Mouse (Mus musculus) heart, embryonic 15.5 days (tissue): ENCODE data around the gene Eef1akmt1. TPM values are rescaled to one million over a fixed set of nuclear protein-coding genes. Genes with fewer than 3 reads are reported as not detected.

Source experiments
- ATAC-seq: fragments of 200-750 bp; cut with Nextera tagmentation; replicated peaks from 2 replicates; pipeline ENCODE4 v1.8.0; 2017; ENCODE audit warnings: low read depth, moderate TSS enrichment; ENCODE audit not compliant: insufficient number of reproducible peaks, insufficient read depth, low FRiP score
- H3K27ac ChIP-seq: fragments of 300-500 bp; sonication (generic); 2 replicates; pipeline ENCODE4 v1.5.1; 2015; ENCODE audit warnings: mild to moderate bottlenecking, inconsistent platforms
- H3K27me3 ChIP-seq: fragments of 300-500 bp; sonication (generic); 2 replicates; pipeline ENCODE4 v1.6.1; 2015; ENCODE audit warnings: inconsistent platforms
- H3K36me3 ChIP-seq: fragments of 300-500 bp; sonication (generic); 2 replicates; pipeline ENCODE4 v1.6.1; 2015; ENCODE audit warnings: mild to moderate bottlenecking, inconsistent platforms
- H3K4me1 ChIP-seq: fragments of 300-500 bp; sonication (generic); replicated peaks from 2 replicates; pipeline ENCODE4 v1.6.1; 2015; ENCODE audit warnings: inconsistent platforms
- H3K4me2 ChIP-seq: fragments of 300-500 bp; sonication (generic); 2 replicates; pipeline ENCODE4 v1.6.1; 2015; ENCODE audit warnings: inconsistent platforms, mild to moderate bottlenecking, moderate library complexity
- H3K4me3 ChIP-seq: fragments of 300-500 bp; sonication (generic); 2 replicates; pipeline ENCODE4 v1.5.1; 2015; ENCODE audit warnings: mild to moderate bottlenecking, inconsistent platforms
- H3K9ac ChIP-seq: fragments of 300-500 bp; sonication (generic); 2 replicates; pipeline ENCODE4 v1.6.1; 2015; ENCODE audit warnings: mild to moderate bottlenecking, inconsistent platforms
- H3K9me3 ChIP-seq: fragments of 300-500 bp; sonication (generic); replicated peaks from 2 replicates; pipeline ENCODE4 v1.6.1; 2016; ENCODE audit warnings: inconsistent platforms
- WGBS: fragments of 180-500 bp; shearing (Covaris S2); methylation state at CpG from one replicate; pipeline ENCODE4 v1.1.7; 2015; ENCODE audit warnings: mixed read lengths; 5-methylcytosine and 5-hydroxymethylcytosine counted together
- polyA plus RNA-seq: library from polyadenylated mRNA; unstranded; fragments of >200 nt; fragmentation: Nextera tagmentation; extraction: Ambion mirVana; gene quantifications from 2 replicates; pipeline ENCODE4 v1.2.1, GENCODE M21; 2015

Eef1akmt1 gene
- polyA plus RNA-seq, 1 experiment from 2014 or later = 63.3 TPM

DNA sequence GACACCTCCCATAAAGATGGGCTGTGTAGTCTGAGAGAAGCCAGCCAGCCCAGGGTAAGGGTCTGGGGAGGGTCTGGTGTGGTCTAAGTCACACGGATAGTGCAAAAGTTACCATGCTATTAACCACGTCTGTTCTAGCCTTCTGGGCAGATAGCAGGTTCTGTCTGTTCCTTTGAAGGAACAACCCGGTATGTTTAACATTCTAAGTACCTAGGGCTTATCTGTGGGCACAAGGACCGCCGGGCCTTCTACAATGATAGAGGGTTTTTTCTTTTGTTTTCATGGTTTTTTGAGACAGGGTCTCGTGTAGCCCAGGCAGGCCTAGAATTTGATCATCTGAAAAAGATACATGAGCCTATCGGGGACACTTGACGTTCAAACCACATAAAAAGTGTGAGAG lies 25.3 kb downstream of the Eef1akmt1 start:
- Histone ChIP-seq H3K27ac (no peak overlapping the region), H3K4me2 (no peak overlapping the region), H3K27me3 (no peaks in the 10 kb centered on the region), H3K36me3 (no peaks in the 10 kb centered on the region), H3K9ac (no peak overlapping the region), H3K4me1 (peaks cover 7% of the 10 kb centered on the region), H3K9me3 (no peaks in the 10 kb centered on the region), H3K4me3 (no peak overlapping the region)
- WGBS = 79% methylated on average over 8 of the region's 8 CpGs
- ATAC-seq = no peak

GRCm38 (mm10) chr14:57545526-57545925 lies 25.9 kb downstream of the Eef1akmt1 start:
- Histone ChIP-seq H3K4me3 (no peak overlapping the region), H3K27ac (no peak overlapping the region), H3K27me3 (no peaks in the 10 kb centered on the region), H3K9ac (no peak overlapping the region), H3K36me3 (no peaks in the 10 kb centered on the region), H3K9me3 (no peaks in the 10 kb centered on the region), H3K4me2 (no peak overlapping the region), H3K4me1 (peaks cover 7% of the 10 kb centered on the region)
- WGBS = 79% methylated on average over 17 of the region's 17 CpGs
- no peak for ATAC-seq

DNA sequence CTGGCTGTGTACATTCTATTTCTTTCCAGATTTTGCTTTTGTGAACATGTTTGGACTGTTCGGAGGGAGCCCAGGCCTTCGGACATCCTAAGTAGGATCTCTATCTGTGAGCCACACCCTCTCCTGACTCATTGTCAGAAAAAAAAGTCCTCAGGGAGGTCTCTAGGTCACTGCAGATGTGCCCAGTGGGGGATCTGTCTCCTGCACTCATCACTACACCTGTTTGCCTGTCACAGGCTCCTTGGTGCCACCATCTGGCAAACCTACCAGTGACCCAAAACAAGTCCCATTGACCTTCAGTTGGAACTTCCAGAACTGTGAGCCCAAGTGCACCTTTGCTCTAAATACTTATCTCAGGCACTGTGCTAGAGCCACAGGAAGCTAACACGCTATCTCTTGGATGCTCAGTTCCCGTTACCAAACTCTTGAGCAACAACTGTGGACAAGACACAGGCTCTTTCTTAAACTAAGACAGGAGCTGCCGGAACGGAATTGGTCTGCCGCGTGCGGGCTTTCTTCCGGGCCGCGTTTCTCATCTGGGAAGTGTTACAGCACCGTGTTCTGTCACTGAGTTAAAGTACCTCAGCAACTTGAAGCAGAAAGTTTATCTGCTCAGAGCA lies 27.9 kb downstream of the Eef1akmt1 start:
- Histone ChIP-seq H3K4me3 (no peak overlapping the region), H3K27ac (no peak overlapping the region), H3K4me2 (no peak overlapping the region), H3K27me3 (no peaks in the 10 kb centered on the region), H3K9me3 (no peaks in the 10 kb centered on the region), H3K36me3 (no peaks in the 10 kb centered on the region), H3K9ac (no peak overlapping the region), H3K4me1 (peaks cover 7% of the 10 kb centered on the region)
- no peak for ATAC-seq
- WGBS = 86% methylated on average over 13 of the region's 13 CpGs

GRCm38 (mm10) chr14:57542231-57542630 lies 29.2 kb downstream of the Eef1akmt1 start:
- Histone ChIP-seq H3K36me3 (no peaks in the 10 kb centered on the region), H3K9ac (no peak overlapping the region), H3K4me2 (peak overlapping the region; percentile 49), H3K27ac (no peak overlapping the region), H3K4me3 (peak overlapping the region; percentile 10; the same call in 1 of the 2 replicates), H3K27me3 (no peaks in the 10 kb centered on the region), H3K4me1 (peaks cover 18% of the 10 kb centered on the region), H3K9me3 (no peaks in the 10 kb centered on the region)
- ATAC-seq = no peak
- 70% methylated on average over 34 of the region's 34 CpGs for WGBS

DNA sequence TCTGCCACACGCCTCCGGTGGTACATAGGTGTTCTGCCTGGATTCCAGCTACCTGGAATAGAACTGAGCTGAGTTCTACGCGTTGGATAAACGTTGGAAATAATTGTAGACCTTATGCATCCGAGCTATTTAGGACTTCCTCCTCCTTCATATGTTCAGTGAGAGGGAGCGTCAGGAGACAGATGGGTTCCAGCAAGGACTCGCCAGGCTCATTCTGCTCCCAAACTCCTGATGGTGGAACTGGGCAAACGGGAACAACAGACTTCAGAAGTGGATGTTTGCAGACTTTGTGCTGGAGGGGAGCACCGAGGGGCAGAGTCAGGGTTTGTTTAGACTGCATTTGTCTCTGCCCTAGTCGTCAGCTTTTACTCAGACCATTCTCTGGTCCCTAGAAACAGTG lies 30.7 kb downstream of the Eef1akmt1 start:
- no peaks in the 10 kb centered on the region for H3K36me3 ChIP-seq
- H3K9ac ChIP-seq = no peak overlapping the region
- H3K4me2 ChIP-seq = no peak overlapping the region
- H3K4me3 ChIP-seq = no peak overlapping the region
- ATAC-seq = no peak
- H3K27me3 ChIP-seq = no peaks in the 10 kb centered on the region
- H3K9me3 ChIP-seq = no peaks in the 10 kb centered on the region
- peaks cover 28% of the 10 kb centered on the region for H3K4me1 ChIP-seq
- no peak overlapping the region for H3K27ac ChIP-seq
- WGBS = 78% methylated on average over 11 of the region's 11 CpGs

GRCm38 (mm10) chr14:57537261-57538015 lies 34.0 kb downstream of the Eef1akmt1 start:
- peak; percentile 28; the same call in 1 of the 2 replicates for ATAC-seq
- H3K9me3 ChIP-seq = no peaks in the 10 kb centered on the region
- no peaks in the 10 kb centered on the region for H3K36me3 ChIP-seq
- WGBS = 9% methylated on average over 16 of the region's 16 CpGs
- H3K27me3 ChIP-seq = no peaks in the 10 kb centered on the region; the same call in 1 of the 2 replicates
- H3K4me1 ChIP-seq = peaks cover 49% of the 10 kb centered on the region
- peak overlapping the region; percentile 9; the same call in 1 of the 2 replicates for H3K9ac ChIP-seq
- no peak overlapping the region for H3K4me3 ChIP-seq
- H3K27ac ChIP-seq = peak overlapping the region; percentile 76
- peak overlapping the region; percentile 30; the same call in 1 of the 2 replicates for H3K4me2 ChIP-seq

GRCm38 (mm10) chr14:57536820-57537219 lies 34.6 kb downstream of the Eef1akmt1 start:
- Histone ChIP-seq H3K27me3 (no peaks in the 10 kb centered on the region; the same call in 1 of the 2 replicates), H3K4me3 (no peak overlapping the region), H3K27ac (peak overlapping the region; percentile 76), H3K4me1 (peaks cover 47% of the 10 kb centered on the region), H3K36me3 (no peaks in the 10 kb centered on the region), H3K4me2 (peak overlapping the region; percentile 30; the same call in 1 of the 2 replicates), H3K9ac (peak overlapping the region; percentile 9; the same call in 1 of the 2 replicates), H3K9me3 (no peaks in the 10 kb centered on the region)
- WGBS = 56% methylated on average over 9 of the region's 9 CpGs
- no peak for ATAC-seq

DNA sequence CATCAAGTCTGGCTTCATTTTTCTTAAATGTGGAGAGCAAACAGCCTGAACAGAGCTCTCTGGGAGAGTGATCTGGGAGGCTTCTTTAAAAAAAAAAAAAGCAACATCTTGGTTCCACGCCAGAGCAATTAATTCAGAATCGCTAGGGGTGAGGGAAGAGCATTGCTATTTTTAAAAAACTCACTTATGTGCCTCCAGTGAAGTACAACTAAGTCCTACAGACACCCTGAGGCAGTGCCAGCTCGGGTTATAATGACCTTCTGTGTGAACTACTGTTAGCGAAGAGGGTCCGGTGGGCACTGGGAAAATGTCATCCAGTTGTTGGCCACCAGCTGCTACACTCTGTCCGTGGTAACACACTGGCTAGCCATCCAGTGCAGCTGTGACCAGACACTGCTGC lies 35.8 kb downstream of the Eef1akmt1 start:
- Histone ChIP-seq H3K4me3 (no peak overlapping the region), H3K36me3 (no peaks in the 10 kb centered on the region), H3K27me3 (no peaks in the 10 kb centered on the region; the same call in 1 of the 2 replicates), H3K27ac (peak overlapping the region; percentile 84), H3K4me1 (peaks cover 47% of the 10 kb centered on the region), H3K4me2 (peak overlapping the region; percentile 17; the same call in 1 of the 2 replicates), H3K9me3 (no peaks in the 10 kb centered on the region), H3K9ac (no peak overlapping the region)
- ATAC-seq = peak; percentile 67
- WGBS = 29% methylated on average over 6 of the region's 6 CpGs

- peak; percentile 33 for ATAC-seq
- H3K27me3 ChIP-seq = no peaks in the 10 kb centered on the region; the same call in 1 of the 2 replicates
- no peaks in the 10 kb centered on the region for H3K36me3 ChIP-seq
- H3K9me3 ChIP-seq = no peaks in the 10 kb centered on the region
- H3K4me2 ChIP-seq = peak overlapping the region; percentile 5; the same call in 1 of the 2 replicates
- H3K4me1 ChIP-seq = peaks cover 47% of the 10 kb centered on the region
- no peak overlapping the region for H3K4me3 ChIP-seq
- H3K27ac ChIP-seq = peak overlapping the region; percentile 84
- H3K9ac ChIP-seq = no peak overlapping the region
- WGBS = 20% methylated on average over 8 of the region's 8 CpGs
These were observed 36.5 kb downstream of the Eef1akmt1 start for GRCm38 (mm10) chr14:57534961-57535360.

GRCm38 (mm10) chr14:57534346-57534745 lies 37.1 kb downstream of the Eef1akmt1 start:
- Histone ChIP-seq H3K27me3 (no peaks in the 10 kb centered on the region; the same call in 1 of the 2 replicates), H3K4me2 (no peak overlapping the region), H3K36me3 (no peaks in the 10 kb centered on the region), H3K9ac (no peak overlapping the region), H3K27ac (peak overlapping the region; percentile 84), H3K9me3 (no peaks in the 10 kb centered on the region), H3K4me3 (no peak overlapping the region), H3K4me1 (peaks cover 53% of the 10 kb centered on the region)
- WGBS = 37% methylated on average over 5 of the region's 5 CpGs
- no peak for ATAC-seq

DNA sequence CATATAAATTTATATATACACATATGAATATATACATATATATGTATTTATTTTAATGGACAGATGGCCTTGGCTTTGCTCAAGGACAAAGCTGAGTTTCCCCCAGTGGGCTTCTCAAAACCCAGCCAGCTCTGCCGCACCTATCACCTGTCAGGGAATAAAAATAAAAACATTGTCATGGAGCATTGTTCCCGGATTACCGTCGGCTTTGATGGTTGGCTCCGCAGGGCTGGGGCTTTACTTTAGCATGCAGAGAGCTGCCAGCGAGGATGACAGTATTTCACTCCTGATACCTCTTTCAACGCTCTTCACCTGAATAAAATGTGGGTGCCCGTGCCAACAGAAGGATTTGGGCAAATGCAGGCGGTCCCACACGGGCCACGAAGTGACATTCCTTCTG lies 37.6 kb downstream of the Eef1akmt1 start:
- no peaks in the 10 kb centered on the region; the same call in 1 of the 2 replicates for H3K27me3 ChIP-seq
- peaks cover 56% of the 10 kb centered on the region for H3K4me1 ChIP-seq
- no peak for ATAC-seq
- WGBS = 37% methylated on average over 11 of the region's 11 CpGs
- H3K4me3 ChIP-seq = no peak overlapping the region
- no peak overlapping the region for H3K9ac ChIP-seq
- H3K36me3 ChIP-seq = no peaks in the 10 kb centered on the region
- H3K27ac ChIP-seq = no peak overlapping the region
- no peaks in the 10 kb centered on the region for H3K9me3 ChIP-seq
- H3K4me2 ChIP-seq = no peak overlapping the region
